Mouse (Mus musculus) stomach, postnatal 0 days (tissue): ENCODE measurements at regions not wholly inside any gene's neighbourhood (a gene's known extent, or its start where the extent isn't known, plus 50 kb on each side); places are given as distances from the start of the nearest gene placed in this dataset.

Source experiments
- CTCF ChIP-seq: IDR thresholded peaks from 2 replicates; pipeline ENCODE4 v1.5.1; 2016; ENCODE audit warnings: antibody characterized with exemption, low read depth, mild to moderate bottlenecking, moderate library complexity
- EP300 ChIP-seq: optimal IDR thresholded peaks from 2 replicates; pipeline ENCODE3; 2016; ENCODE audit warnings: antibody characterized with exemption

DNA sequence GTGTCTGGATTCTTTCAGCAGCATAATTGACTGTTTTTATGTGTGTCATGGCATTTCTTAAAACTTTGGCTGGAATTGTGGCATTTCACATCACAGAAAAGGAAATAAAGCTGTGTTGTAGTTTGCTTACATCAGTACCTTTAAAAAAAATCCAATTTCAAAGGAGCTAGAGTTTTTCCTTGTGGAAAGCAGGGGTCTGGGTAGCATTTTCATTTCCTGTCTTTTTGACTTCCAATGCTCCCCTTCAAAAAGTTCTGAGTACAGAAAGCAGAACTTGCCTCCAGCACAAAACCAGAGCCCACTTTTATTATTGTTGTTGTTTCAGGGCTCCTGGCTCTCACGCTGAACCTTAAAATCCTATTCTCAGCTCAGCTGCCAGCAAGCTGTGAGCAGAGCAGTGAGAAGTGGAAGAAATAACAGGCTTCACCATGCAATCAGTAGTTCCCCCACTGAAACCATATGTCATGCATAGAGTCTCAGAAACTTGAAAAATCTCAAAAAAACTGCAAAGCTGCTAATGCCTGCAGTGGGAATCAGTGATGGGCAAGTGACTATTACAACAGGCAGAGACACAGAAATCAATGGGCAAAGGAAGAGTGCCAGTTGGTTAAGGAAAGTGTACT, 668.3 kb downstream of the Epha7 start:
- TF ChIP-seq EP300 (no peak), CTCF (no peak)
